Mouse (Mus musculus) inflammation-experienced regulatory T-cells (primary cell): Measurements from ENCODE around the gene E2f7. TPM values are rescaled to one million over a fixed set of nuclear protein-coding genes. Genes with fewer than 3 reads are reported as not detected.

Source experiments
- polyA plus RNA-seq, 2 experiments: library from polyadenylated mRNA; unstranded; fragments of 100-300 nt; shearing (Covaris generic); gene quantifications; one replicate each; pipeline ENCODE4 v1.2.1; 2017

Gene E2f7
- 1 to 10 TPM in 1 of 2 experiments, under 1 TPM in 1; 0.63 to 1.2 TPM for polyA plus RNA-seq

DNA sequence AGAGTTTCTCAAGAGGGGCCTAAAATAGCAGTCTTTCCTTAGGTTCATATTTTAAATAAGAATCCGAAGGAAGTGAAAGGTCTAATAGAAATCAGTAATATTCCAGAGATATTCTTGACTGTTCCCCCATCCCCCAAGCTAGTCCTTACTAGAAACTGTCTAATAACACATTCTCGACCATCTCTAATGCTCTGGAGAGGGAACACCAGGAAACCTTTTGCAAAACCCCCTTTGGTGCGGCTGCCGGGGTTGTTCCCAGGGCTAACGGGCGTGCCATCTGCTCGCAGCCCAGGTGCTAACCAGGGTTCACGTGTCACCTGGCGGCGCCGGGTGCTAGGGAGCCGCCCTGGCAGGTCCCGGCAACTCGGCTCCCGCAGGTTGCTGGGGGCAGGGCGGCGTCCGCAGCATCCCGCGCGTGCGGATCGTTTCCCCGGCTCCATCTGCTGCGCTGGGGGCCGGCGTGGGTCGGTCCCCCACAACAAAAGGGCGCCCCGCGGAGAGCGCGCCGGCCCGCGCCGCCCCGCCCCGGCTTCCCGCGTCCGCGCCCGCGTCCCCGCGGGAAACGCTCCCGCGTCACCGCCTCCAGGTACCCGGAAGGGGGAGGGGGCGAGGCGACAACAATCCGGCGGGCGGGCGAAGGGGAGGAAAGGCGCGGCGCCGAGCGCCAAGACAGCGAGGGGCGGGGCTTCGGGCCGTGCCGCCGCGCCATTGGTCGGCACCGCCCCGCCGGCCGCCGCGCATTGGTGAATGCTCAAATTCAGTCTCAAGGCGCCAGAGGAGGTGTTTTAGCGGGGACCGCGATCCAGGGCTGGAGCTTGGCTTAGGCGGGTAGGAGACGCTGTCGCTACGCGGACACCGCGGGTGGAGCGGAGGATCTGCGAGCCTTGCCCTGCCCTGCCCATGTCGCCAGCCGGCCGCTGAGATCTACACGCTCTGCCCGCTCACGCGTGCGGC lies at the start of gene E2f7:
Gene E2f7 (plus strand): TSS at position 754 of the 954 bp plus-strand sequence.

Other genes starting within 250 kb of the E2f7 start
- 1 to 10 TPM in 1 of 2 experiments, not detected in 1; 4.2 TPM for gene Csrp2, start 174.3 kb downstream of the E2f7 start, polyA plus RNA-seq